Mouse (Mus musculus): ENCODE data around the gene Nadk.
"Not testable (repeated sequence)": the region's sequence is repeated elsewhere in the genome, so short reads cannot be mapped to it uniquely, and the experiment has no call there.

Nadk gene

GRCm38 (mm10) chr4:155570315-155570714 is 8.1 kb downstream of the Nadk start:
- not testable (repeated sequence) for DNase-seq

GRCm38 (mm10) chr4:155571442-155571841 is 9.3 kb downstream of the Nadk start:
- DNase-seq: no peak

GRCm38 (mm10) chr4:155573155-155573554 is 11.0 kb downstream of the Nadk start:
- DNase-seq: no peak

GRCm38 (mm10) chr4:155573876-155574275 is 11.7 kb downstream of the Nadk start:
- DNase-seq: no peak

- peak in 1 of 2 experiments; percentile 47 for DNase-seq
Observed at GRCm38 (mm10) chr4:155574931-155575330, 12.8 kb downstream of the Nadk start.

- no peak for DNase-seq
Observed at GRCm38 (mm10) chr4:155575521-155575920, 13.3 kb downstream of the Nadk start.

- no peak for DNase-seq
Observed at GRCm38 (mm10) chr4:155577132-155577531, 15.0 kb downstream of the Nadk start.

GRCm38 (mm10) chr4:155577741-155578140 is 15.6 kb downstream of the Nadk start:
- no peak for DNase-seq

GRCm38 (mm10) chr4:155578336-155579125 is 16.4 kb downstream of the Nadk start:
- DNase-seq: no peak

GRCm38 (mm10) chr4:155580420-155580819 is 18.2 kb downstream of the Nadk start:
- DNase-seq: peak; percentile 63 to 73

GRCm38 (mm10) chr4:155582279-155582905 is 20.2 kb downstream of the Nadk start:
- DNase-seq: no peak

GRCm38 (mm10) chr4:155589356-155589755 is 27.2 kb downstream of the Nadk start:
- DNase-seq: no peak

- no peak for DNase-seq
Observed at GRCm38 (mm10) chr4:155591012-155591719, 29.0 kb downstream of the Nadk start.

- DNase-seq: no peak
Observed at GRCm38 (mm10) chr4:155593780-155594179, 31.6 kb downstream of the Nadk start.

- no peak for DNase-seq
Observed at GRCm38 (mm10) chr4:155595777-155596176, 33.6 kb downstream of the Nadk start.

- DNase-seq: no peak
Observed at GRCm38 (mm10) chr4:155596606-155597005, 34.4 kb downstream of the Nadk start.

- no peak for DNase-seq
Observed at GRCm38 (mm10) chr4:155598536-155598935, 36.4 kb downstream of the Nadk start.

GRCm38 (mm10) chr4:155599901-155600825 is 38.0 kb downstream of the Nadk start:
- DNase-seq: no peak

- peak; percentile 90 to 94 for DNase-seq
Observed at GRCm38 (mm10) chr4:155601091-155601996, 39.2 kb downstream of the Nadk start, which contains the start of gene Slc35e2. Slc35e2 (plus strand) TSS chr4:155601416.

- no peak for DNase-seq
Observed at GRCm38 (mm10) chr4:155601997-155602456, 39.8 kb downstream of the Nadk start.

- no peak for DNase-seq
Observed at GRCm38 (mm10) chr4:155602753-155603152, 40.6 kb downstream of the Nadk start.

All from cerebellum, adult 18-20 months (tissue).